Mouse (Mus musculus): ENCODE results near the gene Pex12. TPM values are rescaled to one million over a fixed set of nuclear protein-coding genes. Genes with fewer than 3 reads are reported as not detected.
A peak's percentile ranks its signal among the peaks of the same experiment; 100 is the strongest.

Gene Pex12
- total and polyA plus RNA-seq, 3 experiments = 8.2 to 11.8 TPM; not detected in 1

DNA sequence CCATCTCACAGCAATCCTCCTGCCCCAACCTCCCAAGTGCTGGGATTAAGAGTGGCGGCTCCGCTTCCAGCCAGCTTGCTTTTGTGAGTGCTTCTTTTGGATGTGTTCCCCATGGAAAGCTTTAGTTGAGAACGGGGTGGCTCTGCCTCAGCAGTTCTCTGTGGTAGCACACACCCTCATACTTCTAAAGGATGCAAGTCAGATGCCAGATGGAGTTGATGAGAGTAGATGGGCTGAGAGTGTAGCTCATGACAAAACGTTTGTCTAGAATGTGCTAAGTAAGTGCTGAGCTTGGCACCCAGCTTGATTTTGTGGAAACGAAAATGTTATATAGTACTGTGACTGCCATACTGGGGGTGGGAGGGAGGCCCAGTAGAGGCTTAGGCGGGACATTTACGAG lies 33.4 kb upstream of the Pex12 start:
- Histone ChIP-seq H3K79me2 (ENCODE audit: control insufficient read depth, insufficient read depth, low read length, poor library complexity) (no peaks in the 10 kb centered on the region), H3K27me3 (ENCODE audit: control insufficient read depth in 1 of 2, insufficient read depth in 2 of 2, low read length in 2 of 2) (no peaks in the 10 kb centered on the region), H3K9ac (ENCODE audit: control insufficient read depth, low read depth, low read length, poor library complexity, severe bottlenecking) (no peak overlapping the region), H3K4me3 (ENCODE audit: control insufficient read depth in 1 of 2, insufficient read depth in 1 of 2, low read depth in 2 of 2, low read length in 2 of 2) (no peak overlapping the region), H3K9me3 (replicated peaks; ENCODE audit: insufficient read depth, low read length) (no peaks in the 10 kb centered on the region), H3K27ac (ENCODE audit: control insufficient read depth, low read depth, low read length) (no peak overlapping the region), H3K36me3 (ENCODE audit: control insufficient read depth in 1 of 2, insufficient read depth in 2 of 2, low read length in 2 of 2) (peaks cover 0 to 38% of the 10 kb centered on the region in 2 experiments; a peak in 2 of 4 replicates), H3K4me1 (ENCODE audit: control insufficient read depth in 1 of 2, insufficient read depth in 2 of 2, low read length in 2 of 2) (no peaks in the 10 kb centered on the region)
- DNase-seq (ENCODE audit: low read depth, low spot score) = no peak
- no peak for TF ChIP-seq POLR2AphosphoS5 (IDR thresholded peaks at IDR 0.05; ENCODE audit: borderline replicate concordance, low read depth, low read length)
- no peak for TF ChIP-seq CTCF (IDR thresholded peaks at IDR 0.05 in 2 of 3, conservative IDR thresholded peaks at IDR 0.05 in 1 of 3; ENCODE audit: control insufficient read depth in 1 of 3, insufficient read depth in 1 of 3, low read depth in 2 of 3, low read length in 3 of 3, poor library complexity in 1 of 3, severe bottlenecking in 1 of 3)
- no peak for TF ChIP-seq USF1 (IDR thresholded peaks at IDR 0.05; ENCODE audit: low read depth, low read length)
- no peak for TF ChIP-seq CHD1 (IDR thresholded peaks at IDR 0.05; ENCODE audit: low read depth, low read length)
- no peak for TF ChIP-seq POLR2AphosphoS2 (IDR thresholded peaks at IDR 0.05; ENCODE audit: low read length)
- no peak for TF ChIP-seq TCF12 (IDR thresholded peaks at IDR 0.05; ENCODE audit: low read depth, low read length)
- TF ChIP-seq TBP (IDR thresholded peaks at IDR 0.05; ENCODE audit: low read depth, low read length) = no peak
- TF ChIP-seq NRF1 (IDR thresholded peaks at IDR 0.05; ENCODE audit: insufficient read depth, low read depth, low read length, poor library complexity, severe bottlenecking) = no peak
- no peak for TF ChIP-seq KAT2A (conservative IDR thresholded peaks at IDR 0.05; ENCODE audit: low read depth, low read length)
- TF ChIP-seq JUND (IDR thresholded peaks at IDR 0.05; ENCODE audit: low read depth, low read length) = no peak
- no peak for TF ChIP-seq USF2 (IDR thresholded peaks at IDR 0.05; ENCODE audit: borderline replicate concordance in 1 of 2, insufficient read depth in 1 of 2, low read depth in 1 of 2, low read length in 2 of 2)
- no peak for TF ChIP-seq MAX (IDR thresholded peaks at IDR 0.05; ENCODE audit: low read length)
- no peak for TF ChIP-seq MYB (IDR thresholded peaks at IDR 0.05; ENCODE audit: low read depth, low read length)
- no peak for TF ChIP-seq SIN3A (IDR thresholded peaks at IDR 0.05; ENCODE audit: low read length)
- no peak for TF ChIP-seq CHD2 (IDR thresholded peaks at IDR 0.05; ENCODE audit: low read length)
- no peak for TF ChIP-seq MXI1 (IDR thresholded peaks at IDR 0.05; ENCODE audit: low read depth, low read length)
- no peak for TF ChIP-seq RAD21 (IDR thresholded peaks at IDR 0.05; ENCODE audit: low read depth, low read length)
- no peak for TF ChIP-seq ZMIZ1 (IDR thresholded peaks at IDR 0.05; ENCODE audit: low read depth, low read length)
- TF ChIP-seq BHLHE40 (IDR thresholded peaks at IDR 0.05; ENCODE audit: borderline replicate concordance, low read depth, low read length) = no peak

DNA sequence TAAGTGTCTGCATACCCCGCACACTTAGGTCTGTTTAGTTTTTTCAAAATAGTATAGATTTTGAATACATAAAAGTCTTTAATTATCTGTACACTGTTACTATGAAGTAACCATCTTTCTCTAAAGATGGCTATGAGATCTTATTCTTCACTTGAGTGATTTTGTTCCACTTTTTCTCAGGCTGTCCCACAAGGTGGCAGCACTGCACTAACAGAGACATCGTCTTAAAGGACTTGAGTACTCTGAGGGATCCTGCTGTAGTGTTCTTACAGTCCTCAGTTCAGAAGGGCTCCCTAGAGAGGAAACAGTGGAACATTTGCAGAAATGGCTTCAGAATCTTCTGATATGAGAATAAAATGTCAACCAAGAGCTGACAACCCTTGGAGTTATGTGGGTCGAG lies 25.0 kb upstream of the Pex12 start:
- H3K4me3 ChIP-seq (ENCODE audit: control insufficient read depth in 1 of 2, insufficient read depth in 1 of 2, low read depth in 2 of 2, low read length in 2 of 2) = no peak overlapping the region
- DNase-seq (ENCODE audit: low read depth, low spot score) = peak; percentile 86
- H3K27me3 ChIP-seq (ENCODE audit: control insufficient read depth in 1 of 2, insufficient read depth in 2 of 2, low read length in 2 of 2) = no peaks in the 10 kb centered on the region
- H3K36me3 ChIP-seq (ENCODE audit: control insufficient read depth in 1 of 2, insufficient read depth in 2 of 2, low read length in 2 of 2) = peaks cover 0 to 51% of the 10 kb centered on the region in 2 experiments; a peak in 2 of 4 replicates
- peak; percentile 63 for TF ChIP-seq SMC3 (IDR thresholded peaks at IDR 0.05; ENCODE audit: low read depth, low read length)
- TF ChIP-seq RAD21 (IDR thresholded peaks at IDR 0.05; ENCODE audit: low read depth, low read length) = peak; percentile 40
- no peak for TF ChIP-seq GABPA (IDR thresholded peaks at IDR 0.05; ENCODE audit: low read depth, low read length)
- TF ChIP-seq CTCF (IDR thresholded peaks at IDR 0.05 in 2 of 3, conservative IDR thresholded peaks at IDR 0.05 in 1 of 3; ENCODE audit: control insufficient read depth in 1 of 3, insufficient read depth in 1 of 3, low read depth in 2 of 3, low read length in 3 of 3, poor library complexity in 1 of 3, severe bottlenecking in 1 of 3) = peak; percentile 65 to 89 (median 72)
- H3K4me1 ChIP-seq (ENCODE audit: control insufficient read depth in 1 of 2, insufficient read depth in 2 of 2, low read length in 2 of 2) = no peaks in the 10 kb centered on the region
- no peaks in the 10 kb centered on the region for H3K79me2 ChIP-seq (ENCODE audit: control insufficient read depth, insufficient read depth, low read length, poor library complexity)
- H3K9ac ChIP-seq (ENCODE audit: control insufficient read depth, low read depth, low read length, poor library complexity, severe bottlenecking) = no peak overlapping the region
- H3K27ac ChIP-seq (ENCODE audit: control insufficient read depth, low read depth, low read length) = no peak overlapping the region
- no peaks in the 10 kb centered on the region for H3K9me3 ChIP-seq (replicated peaks; ENCODE audit: insufficient read depth, low read length)
